Mouse (Mus musculus): ENCODE results near the gene Acvr1.

The Acvr1 gene

DNA sequence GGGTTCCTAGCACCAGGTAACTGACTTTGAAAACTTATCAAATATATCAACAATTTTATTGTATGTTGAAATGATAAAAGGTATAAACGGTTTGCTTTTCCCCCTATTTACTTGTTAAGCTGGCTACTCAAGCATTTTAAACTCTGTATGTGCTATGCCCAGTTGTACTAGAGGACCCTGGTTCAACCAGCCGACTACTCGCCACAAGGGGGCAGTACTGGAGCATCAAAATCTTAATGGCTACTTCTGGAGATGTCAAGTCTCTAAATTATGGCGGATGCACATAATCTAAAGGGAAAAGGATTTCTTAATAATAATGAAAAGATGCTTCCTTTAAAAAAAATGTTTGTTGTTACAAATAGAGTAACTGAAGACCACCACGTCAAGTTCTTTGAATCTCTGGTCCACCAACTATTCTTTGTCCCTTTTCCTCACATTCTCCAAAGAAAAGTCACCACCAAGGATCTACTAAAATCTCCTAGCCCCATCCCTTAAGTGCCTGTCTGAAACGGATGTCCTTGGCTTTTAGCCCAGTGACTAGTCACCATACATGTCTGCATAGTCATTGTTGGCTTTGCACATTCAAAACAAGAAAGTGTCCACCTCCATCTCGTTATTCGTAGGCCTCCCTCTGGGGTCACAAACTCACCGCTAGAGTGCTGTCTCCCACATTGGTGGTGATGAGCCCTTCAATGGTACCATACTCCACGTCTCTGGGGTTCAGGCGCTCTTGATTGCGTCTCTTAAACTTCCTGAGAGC, 89.8 kb downstream of the Acvr1 start:
- peak; percentile 96 for DNase-seq

DNA sequence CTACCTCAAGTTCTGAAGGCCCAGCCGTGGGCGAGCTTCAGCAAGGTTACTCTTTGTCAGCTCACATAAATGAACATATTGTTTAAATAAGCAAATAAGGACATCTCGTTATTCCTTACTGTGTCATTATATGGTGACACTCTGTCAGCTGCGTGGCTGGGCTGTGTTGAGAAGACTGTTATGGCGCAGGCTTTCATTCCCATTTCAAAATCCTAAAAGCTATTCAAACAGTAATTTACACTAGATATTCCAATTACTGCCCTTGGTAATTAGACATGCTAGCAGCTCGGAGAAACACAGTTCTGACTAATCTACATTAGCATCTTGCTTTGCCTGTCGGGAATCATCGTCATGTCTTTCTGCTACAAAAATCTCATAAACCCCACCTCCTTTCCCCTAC, 91.4 kb downstream of the Acvr1 start:
- DNase-seq = peak; percentile 33

DNA sequence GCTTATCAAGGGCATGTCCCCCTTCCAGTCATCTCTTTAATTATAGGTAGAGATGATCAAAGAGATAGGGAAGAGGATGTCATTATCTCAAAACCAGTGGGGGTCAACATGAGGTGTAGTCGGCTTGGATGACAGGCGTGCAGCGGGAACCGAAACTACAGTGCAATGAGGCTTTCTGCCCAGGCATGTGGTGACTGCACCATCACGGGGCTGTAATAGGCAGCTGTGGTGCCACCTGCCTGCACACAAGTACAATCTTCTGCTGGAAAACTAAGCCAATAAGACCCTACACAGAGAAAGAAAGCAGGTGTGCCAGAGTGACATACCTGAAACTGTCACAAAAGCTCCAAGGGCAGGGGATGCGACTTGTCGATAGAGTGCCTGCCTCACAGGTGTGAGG, 96.7 kb downstream of the Acvr1 start:
- DNase-seq = peak; percentile 81

DNA sequence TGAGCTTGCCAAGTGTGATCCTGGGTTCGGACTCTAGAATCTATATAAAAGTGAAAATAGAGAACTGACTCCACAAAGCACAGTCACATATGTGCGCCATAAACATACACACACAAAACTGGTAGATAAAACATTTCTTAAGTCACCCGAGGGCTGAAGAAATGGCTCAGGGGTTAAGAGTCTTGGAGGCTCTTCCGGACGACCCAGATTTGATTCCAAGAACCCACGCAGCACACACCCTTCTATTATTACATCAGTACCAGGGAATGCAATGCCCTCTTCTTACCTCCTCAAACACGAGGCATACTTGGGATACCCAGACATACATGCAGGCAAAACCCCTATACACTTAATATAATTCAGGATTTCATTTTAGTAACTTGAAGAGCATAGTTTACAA, 97.1 kb downstream of the Acvr1 start, which contains the start of gene Gm17409:
Gene Gm17409, plus strand, starts transcription at position 301 of the 400 bp plus-strand sequence.
- no peak for DNase-seq

DNA sequence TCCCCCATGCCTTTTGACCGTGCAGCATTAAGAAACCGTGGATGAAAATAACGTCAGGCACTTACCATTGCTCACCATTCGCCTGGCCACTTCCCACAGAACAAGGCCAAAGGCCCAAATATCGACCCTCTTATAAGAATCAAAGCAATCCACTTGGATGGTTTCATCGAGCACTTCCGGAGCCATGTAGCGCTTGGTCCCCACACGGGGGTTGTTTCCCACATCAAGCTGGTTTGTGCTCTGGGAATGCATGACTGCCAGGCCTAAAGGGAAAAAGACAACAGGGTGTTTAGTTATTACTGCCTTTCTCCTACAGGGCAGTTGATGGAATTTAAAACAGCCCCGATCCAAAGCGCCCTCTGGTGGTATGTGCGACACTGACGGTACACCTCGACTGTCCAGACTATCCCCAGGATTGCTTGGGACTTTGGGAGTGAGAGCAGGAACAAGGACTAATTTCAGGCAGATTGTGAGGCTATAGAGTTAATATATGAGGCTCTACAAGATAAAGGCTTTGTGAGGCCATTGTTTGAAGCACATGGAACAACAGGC, 108.1 kb downstream of the Acvr1 start:
- DNase-seq = peak; percentile 66

DNA sequence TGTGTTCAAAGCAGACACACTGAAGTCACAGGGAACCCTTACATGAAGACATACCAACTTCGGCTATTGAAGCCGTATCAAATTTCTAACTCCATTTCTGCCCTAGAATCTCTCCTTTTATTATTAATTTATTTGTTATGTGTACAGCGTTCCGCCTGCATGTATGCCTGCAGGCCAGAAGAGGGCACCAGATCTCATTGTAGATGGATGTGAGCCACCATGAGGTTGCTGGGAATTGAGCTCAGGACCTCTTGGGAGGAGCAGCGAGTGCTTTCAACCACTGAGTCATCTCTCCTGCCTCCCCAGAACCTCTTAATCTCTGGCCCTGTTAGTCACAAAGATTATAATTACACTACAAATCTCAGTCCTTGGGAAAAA, 109.5 kb downstream of the Acvr1 start:
- peak; percentile 61 for DNase-seq

DNA sequence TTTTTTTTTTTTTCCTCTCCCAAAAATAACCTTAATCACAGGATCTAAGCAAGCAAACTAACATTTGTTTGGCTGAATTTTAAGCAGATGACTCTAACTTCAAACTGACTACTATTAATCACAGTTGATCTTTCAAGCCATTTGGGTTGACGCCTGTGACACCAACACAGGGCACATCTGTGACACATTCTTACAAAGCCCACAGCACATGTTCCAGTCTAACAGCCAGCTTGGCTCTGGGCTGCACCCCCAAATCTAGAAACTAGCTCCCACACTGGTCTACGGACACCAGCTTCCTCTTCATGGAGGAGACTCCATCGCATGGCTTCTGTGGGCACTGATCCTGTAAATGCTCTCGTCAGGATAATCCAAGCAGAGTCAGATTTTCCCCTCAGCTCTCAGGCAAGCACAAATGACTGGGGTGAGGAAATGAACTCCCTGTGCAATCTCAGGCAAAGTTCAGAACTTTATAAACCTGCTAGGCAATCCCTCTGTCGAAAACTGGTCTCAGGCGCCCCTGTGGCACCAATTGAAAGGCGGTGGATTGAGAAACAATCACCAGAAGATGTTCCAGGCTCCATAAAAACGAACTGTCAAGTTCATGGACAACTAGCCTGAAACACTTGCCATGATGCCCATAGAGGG, 110.0 kb downstream of the Acvr1 start:
- DNase-seq = peak; percentile 81

DNA sequence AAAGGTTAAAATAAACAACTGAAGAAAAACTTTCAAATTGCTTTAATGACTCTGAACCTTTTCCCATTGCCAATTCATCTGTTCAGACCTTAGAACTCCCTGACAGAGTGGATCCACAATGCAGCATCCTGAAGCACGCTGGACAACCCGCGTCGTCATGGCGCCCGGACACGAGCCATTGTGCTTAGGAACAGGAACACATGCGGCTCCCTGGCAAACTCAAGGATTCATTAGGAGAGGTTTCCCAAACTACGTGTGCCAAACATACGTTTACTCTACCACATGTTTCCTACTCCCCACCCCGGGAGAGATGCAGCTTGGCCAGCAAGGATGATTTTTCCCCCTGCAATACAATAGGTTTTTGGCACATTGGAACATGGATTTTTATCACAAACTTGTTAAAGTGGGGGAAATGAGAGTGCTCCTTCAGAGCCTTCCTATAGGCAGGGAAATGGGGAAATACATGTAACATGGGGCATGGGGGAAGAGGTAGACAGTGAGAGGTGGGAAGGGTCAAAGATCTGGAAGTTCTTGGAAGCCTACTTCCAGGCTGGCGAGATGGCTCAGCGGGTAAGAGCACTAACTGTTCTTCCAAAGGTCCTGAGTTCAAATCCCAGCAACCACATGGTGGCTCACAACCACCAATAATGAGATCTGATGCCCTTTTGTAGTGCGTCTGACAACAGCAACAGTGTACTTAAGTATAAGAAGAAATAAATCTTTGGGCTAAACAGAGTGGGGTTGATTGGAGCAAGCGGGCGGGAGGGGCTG, 112.7 kb downstream of the Acvr1 start:
- peak; percentile 52 for DNase-seq

DNA sequence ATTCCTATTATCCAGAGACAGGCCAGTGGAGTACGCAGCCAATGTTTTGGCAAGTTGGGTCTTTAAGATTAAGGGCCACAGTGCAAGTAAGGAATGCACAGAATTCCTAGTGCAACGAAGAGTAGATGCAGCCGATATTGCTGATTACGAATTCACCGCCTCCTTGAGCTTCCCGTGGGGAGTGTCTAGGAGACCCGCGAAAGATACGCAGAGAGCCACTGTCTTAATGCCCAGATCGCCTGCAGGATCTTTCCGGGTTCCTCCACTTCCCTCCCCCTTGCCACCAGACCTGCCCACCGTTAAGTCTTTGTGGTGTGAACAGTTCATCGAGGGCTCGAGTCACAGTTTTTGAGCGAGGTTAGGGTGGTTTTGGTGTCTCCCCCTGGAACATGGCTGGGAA, 120.0 kb downstream of the Acvr1 start:
- peak; percentile 75 for DNase-seq

DNA sequence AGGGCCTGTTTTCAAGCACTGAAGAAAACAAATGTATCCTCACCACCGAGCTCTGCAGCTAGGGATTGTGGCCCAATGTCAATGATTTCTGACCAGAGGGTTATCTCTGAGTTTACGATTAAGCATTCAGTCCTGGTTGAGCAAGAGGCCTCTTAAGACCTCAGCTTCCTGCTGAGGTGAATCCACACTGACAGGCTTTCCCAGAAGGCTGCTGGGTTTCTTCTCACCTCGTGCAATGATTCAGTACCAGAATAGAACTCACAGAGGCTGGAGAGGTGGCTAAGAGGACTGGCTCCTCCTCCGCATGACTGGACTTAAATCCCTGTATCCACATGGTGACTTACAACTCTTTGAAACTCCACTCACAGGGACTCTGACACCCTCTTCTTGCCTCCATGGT, 123.8 kb downstream of the Acvr1 start:
- DNase-seq = peak; percentile 16

DNA sequence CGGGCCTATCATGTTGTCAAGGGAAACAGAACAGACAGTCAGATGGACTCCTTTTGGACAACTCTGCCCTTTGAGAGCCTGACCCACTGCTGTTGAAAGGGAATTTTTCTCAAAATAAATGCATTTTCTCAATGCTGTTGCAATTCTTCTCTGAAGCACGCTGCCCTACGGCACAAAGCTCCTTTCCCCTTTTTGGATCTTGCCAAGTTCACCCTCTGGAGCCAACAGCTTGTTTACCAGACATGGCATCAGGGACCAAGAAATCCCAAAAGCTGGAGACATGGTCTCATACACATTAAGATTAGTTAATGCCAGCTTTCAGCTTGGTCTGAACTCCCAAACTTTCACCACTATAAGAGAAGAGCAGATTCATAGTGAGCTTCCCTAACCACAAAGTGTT, 130.0 kb downstream of the Acvr1 start:
- no peak for DNase-seq

DNA sequence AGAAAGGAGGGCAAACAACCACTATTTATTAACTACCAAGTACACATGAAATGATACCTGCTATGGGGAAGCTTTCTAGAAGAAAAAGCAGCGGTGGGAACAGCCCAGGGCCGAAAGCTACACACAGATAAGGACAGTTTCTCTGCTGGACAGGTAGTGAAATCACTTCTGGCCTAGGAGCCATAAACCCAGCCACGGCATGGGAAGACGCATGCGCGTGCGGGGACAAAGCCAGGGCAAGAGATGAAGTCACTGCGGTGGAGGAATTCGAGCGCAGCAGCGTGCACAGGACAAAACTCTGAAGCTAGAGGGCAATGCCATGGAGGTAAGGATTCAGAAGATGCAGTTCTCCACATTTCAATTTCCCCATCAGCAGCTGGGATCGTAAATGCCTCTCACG, 131.4 kb downstream of the Acvr1 start:
- DNase-seq = no peak

DNA sequence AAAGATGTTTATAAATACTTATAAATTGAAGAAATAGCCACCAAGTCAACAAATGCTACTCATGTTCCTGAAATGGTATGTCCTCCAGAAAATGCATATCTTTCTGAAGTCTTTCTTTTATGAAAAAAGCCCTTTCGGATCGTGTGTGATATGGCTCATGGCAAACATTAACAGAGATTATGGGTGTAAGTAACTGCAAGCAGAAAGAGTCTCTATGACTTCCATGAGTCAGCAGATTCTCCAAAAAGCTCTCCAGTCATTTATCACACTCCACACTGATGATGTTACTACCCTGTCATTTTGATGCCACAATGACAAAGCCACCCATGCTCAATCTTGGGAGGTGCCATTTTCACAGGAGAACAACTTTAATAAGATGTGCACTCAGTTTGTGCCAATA, 132.5 kb downstream of the Acvr1 start:
- no peak for DNase-seq

DNA sequence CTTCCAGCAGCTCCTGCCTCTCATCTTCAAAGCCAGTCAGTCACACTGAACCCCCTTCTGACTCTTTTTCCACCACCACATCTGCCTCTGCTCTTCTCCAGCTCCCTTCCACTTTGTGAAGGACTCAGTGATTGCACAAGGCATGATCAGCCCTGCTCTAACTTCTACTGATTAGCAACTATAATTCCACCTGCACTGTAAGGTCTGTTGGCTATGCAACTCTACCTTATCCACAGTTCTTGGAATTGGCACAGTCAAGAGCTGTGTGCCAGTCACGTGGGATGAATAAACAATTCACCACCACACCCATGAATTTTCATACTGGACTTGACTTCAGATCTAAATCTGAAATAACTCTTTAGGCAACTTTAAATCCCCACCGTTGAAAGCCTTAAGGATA, 133.6 kb downstream of the Acvr1 start:
- no peak for DNase-seq

DNA sequence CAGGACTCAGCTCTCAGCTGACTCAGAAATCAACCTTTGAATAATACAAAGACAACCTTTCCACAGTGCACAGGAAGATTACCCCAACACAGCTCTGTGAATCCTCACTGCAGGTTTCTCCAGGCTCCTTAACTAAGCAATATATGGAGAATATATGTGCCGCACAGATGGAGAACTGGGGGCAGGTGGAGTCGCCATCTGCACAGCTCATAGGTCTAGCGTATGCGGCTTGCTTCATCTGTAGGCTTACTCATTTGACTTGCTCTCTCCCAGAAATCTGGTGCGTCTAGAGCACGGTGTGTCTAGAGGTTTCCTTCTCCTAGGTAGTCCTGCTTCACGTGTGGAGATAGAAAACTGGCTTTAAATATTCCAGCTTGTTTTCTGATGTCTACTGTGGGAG, 134.7 kb downstream of the Acvr1 start:
- no peak for DNase-seq

DNA sequence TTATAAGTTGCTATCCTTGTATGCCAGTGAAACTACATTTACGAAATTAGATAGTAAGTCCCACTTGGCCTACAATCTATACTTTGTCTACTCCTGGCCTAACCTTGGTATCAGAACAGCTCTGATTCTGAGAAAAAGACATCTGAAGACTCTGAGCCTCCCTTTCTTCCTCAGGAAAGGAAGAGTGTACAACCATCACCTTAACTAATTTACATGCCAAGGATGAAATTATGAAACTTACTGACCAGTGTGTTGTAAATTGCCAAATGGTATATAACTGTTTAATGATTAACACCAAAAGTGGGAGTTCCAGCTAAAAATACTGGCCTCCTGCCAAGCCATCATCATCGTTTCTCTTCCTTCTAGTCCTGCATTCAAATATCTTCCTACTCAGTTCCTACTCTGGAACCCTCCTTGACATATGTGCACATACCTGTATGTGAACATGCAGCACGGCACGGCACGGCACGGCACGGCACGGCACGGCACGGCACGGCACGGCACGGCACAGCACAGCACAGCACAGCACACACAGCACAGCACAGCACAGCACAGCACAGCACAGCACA, 141.4 kb downstream of the Acvr1 start:
- DNase-seq = no peak

DNA sequence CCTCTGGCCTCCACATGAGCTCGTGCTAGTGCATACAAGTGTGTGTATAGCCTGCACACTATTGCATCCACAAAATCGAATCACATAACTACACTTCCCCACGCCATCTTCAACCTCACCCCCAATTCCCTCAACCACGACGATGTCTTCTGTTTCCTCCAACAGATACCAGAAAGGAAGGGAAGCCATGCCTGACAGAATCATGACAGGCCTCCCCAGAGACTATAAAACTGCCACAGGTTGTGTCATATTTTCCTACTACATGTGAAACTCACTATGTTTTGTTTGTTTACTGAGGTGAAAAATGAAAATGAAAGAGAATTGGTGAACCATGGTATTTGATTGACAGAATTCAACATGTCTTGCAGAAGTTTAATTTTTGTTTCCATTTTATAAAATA, 143.6 kb downstream of the Acvr1 start:
- DNase-seq = no peak

DNA sequence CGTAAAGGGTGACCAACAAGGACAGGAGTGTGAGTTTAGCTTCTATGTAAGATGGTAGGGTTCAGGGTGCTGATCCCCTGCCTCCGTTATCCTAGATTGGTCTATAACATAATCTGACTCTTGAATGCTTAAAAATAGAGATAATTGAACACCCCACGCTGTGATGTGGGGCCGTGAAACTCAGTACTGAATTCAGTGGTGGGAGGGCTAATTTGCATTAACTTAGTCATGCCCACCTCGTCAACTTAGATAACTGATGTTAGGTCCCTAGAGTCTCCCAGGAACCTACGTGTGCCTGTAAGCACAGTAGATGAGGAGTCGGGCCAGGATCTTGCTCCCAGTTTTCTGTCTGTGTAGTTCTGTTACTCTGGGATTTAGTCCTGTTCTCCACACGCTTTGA, 147.4 kb downstream of the Acvr1 start:
- DNase-seq = no peak

DNA sequence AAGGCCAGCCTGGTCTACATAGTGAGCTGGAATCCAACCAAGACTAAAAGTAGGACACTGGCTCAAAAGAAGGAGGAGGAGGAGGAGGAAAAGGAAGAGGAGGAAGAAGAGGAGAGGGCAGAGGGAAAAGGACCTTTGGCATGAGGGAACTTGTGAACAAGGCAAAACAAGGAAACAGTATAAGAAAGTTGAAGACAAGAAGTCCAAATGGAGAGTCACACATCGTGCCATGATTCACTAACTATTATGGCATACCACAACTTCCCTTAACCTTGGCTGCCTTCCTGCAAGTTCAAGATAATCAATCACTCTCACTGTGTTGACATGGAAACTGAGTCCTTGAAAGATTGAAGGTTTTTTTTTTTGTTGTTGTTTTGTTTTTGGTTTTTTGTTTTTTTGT, 148.8 kb downstream of the Acvr1 start:
- DNase-seq = no peak

DNA sequence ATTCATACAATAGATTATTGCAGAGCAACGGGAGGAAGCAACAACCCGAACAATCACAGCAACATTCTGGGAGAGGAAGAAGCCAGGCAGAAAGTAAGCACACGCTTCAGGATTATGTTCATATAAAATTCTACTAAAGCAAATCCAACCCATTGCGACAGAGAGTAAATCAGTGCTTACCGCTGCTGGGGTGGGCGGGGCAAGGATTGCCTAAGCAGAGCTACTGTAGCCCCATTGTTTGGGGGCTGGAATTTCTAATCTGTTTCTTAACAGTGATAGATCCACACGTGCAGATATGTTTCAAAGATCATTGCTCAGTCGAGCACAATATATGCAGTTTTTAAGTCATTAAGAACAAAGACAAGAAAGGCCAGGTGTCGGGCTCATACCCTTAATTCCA, 149.3 kb downstream of the Acvr1 start:
- DNase-seq = no peak

DNA sequence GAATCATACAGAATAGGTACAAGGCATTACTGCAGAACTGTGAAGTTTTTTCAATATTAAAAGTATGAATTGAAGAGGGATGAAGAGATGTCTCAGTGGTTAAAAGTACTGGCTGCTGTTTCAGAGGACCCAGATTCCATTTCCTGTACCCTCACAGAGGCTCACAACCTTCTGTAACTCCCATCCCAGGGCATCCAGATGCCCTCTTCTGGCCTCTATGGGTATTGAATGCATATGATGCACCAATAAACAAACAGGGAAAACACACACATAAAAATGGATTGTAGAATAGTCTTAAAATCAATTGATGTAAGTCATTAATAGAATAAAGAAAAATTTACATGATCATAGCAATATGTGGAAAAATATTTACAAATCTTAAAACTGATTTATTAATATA, 151.9 kb downstream of the Acvr1 start:
- no peak for DNase-seq

DNA sequence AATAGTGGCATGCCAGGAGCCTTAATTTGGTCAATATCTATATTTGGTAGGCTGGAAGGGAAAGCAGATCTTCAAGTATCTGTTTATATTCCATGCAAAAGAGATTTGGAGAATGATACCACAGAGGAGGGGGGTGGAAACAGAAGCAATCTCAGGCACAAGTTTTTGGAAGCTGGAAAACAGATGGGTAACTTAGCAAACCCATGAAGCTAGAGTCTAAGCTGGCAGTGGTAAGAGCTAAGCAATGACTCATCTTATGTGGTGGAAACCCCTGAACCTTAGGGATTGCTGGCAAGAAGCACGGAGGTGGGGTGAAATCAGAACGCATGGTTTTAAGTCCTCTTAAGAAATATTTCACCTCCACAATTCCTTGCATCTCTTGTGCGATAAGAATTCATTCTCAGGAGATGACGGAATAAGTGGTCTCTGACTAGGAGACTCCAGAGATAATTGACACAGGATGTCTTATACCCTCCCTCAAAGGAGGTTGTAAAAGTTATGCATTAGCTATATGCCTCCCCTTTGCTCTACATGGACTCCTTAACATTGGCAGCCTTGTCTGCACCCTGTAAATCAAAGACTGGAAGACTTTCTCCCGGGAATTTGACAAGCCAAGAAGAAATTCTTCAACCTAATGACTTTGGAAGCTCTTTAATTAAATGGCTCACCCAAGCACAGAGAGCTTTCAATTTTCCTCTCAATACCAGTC, 157.9 kb downstream of the Acvr1 start:
- DNase-seq = no peak

DNA sequence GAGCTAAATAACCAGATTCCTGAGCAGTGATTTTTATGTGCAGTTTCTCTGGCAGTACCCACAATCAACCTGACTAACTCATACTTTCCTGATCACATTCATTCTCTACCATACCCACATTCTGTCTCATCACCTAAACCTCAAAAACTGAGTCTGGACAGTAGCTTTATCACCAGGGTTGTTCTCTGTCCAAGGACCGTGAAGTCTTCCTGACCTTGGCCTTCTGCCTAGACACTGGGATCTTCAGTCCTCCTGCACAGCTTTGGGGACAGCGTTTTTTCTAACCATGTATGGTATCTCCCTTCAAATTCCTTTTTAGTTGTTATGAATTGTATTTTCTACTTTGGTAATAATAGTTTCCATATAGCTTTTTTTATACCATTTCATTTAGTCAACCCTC, 163.5 kb downstream of the Acvr1 start:
- DNase-seq = no peak

All from heart, adult 11 months (tissue).